Mouse (Mus musculus): Measurements from ENCODE around the gene Adgrg6.

DNA sequence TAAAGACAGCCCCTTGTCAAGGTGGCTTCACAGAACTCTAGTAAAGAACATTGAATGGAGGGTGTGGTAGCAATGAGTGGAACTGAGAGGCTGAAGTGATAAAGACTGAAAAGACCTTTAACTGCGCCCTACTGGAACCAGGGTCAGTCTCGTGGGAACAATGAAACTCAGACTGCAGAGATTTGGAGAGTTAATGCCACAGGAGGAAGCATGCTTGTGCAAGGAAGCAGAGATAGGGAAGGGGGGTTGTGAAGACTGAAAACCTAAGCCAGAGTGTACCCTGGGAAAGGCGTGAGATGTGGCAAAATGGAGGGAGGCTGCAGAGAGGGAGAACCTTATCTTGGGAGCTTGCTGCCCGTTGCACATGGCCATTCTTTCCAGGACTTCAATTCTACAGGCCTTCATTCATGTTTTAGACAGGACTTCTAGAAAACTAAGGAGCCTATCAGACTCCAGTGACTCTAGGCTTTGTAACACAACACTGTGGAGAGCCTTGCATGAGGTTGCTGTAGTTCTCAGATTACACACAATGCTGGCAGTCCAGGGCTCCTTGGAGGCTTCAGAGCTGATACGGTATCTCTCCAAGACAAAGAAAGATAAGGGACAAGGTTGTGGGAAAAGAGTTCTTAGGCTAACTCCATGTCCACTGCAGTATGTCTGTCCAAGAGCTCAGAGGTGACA is 85.1 kb downstream of the Adgrg6 start:
- TF ChIP-seq GATA1 (IDR thresholded peaks at IDR 0.05; ENCODE audit: borderline replicate concordance, low read length) (no peak), FLI1 (IDR thresholded peaks at IDR 0.05; ENCODE audit: low read length) (no peak)

Data from megakaryocyte, embryonic 14.5 days (primary cell).